Mouse (Mus musculus): ENCODE measurements around the gene Rab31.
A peak's percentile ranks its signal among the peaks of the same experiment; 100 is the strongest.
"Not testable (repeated sequence)": the region's sequence is repeated elsewhere in the genome, so short reads cannot be mapped to it uniquely, and the experiment has no call there.

Gene Rab31

DNA sequence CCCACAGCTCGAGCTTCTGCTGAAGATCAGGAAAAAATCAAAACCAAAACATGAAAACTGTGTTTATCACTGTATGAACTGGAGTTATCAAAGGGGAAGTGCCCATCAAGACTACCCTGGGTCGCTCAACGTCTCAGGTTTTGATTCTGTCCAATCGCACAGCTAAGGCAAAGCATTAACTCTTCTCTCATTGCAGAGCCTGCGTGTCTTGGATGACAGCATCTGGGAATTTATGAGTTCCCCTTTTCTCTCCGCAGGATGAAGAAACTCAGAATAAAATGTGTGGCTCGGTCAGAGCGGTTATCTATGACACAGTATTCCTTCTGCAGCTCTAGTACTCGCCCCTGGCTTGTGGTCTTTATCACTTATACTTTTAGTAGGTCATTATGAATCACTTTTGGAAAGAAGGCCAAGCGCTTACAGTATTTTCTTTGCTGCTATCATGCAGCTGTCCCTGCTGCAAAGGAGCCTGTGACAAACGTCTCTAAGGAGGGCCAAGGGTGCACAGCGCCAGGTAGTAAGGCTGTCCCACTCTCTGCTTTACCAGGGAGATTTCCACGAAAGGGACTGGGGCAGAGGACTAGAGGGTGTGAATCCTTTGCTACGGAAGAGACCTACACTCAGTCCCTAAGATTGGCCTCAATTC lies 136.7 kb downstream of the Rab31 start:
- DNase-seq (ENCODE audit: extremely low read depth, insufficient read length, low spot score), result no peak

DNA sequence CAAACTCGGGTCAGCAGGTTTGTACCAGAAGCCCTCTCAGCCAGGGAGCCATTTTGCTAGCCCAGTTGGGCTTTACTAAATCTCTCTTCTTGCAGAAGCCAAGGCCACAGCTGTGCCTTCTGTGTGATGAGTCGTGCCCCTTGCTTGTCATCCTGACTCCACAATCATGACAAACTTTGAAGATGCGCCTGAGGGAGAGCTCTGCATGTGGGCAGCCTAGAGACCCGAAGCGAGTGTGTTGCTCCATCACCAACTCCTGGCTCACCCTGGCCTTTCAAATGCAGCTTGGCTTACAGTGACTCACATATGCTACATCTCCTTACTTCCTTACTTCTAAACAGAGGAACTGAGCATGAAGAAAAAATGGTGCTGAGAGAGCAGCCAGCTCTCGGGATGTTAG lies 142.6 kb downstream of the Rab31 start:
- DNase-seq (ENCODE audit: extremely low read depth, insufficient read length, low spot score), result no peak

DNA sequence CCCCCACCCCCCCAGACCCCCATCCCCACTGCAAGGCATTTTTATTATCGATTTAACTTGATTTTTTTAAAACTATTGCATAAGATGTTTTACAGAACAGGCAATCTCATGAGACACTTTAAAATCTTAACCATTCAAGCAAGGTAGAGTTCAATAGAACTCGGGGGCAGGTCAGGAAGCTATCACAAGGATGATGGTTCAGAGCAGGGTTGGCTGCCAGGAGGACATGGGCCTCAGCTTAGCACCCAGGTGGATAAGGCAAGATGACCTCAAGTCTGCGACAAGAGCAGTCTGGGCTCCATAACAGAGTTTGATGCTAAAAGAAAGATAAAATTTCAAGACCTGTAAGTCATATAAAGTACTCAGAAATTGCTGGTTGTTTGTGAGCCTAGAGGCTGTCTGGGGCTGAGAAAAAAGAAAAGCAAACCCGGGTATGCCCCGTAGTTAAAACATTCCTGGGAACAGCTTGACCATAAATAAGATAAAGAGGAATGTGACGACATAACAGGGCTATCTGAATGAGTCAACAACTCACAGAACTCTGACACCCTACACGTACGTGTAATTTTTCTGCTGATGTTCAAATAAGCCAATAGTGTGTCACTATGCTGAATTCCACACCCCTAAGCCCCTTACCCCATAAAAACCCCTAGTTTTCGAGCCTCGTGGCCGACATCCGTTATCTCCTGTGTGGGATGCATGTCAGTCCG lies 143.6 kb downstream of the Rab31 start:
- not testable (repeated sequence) for DNase-seq (ENCODE audit: extremely low read depth, insufficient read length, low spot score)

DNA sequence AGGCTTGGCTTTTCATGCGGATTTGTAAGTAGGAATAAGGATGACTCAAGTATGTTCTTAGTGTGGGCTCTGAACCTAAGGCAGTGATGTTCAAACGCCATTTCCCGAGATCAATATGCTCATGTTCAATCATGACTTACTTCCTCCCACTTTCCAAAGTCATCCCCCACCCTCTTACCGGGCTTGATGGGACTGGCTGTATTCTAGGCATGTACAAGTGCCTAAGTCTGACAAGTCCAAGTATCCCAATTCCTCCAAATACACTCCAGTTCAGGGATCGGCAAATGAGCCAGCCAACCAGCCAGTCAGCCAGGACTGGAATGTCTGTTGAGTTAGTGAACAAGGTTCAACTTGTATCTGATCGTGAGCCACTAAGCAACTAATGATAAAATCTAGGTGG lies 146.3 kb downstream of the Rab31 start:
- DNase-seq (ENCODE audit: extremely low read depth, insufficient read length, low spot score), result no peak

DNA sequence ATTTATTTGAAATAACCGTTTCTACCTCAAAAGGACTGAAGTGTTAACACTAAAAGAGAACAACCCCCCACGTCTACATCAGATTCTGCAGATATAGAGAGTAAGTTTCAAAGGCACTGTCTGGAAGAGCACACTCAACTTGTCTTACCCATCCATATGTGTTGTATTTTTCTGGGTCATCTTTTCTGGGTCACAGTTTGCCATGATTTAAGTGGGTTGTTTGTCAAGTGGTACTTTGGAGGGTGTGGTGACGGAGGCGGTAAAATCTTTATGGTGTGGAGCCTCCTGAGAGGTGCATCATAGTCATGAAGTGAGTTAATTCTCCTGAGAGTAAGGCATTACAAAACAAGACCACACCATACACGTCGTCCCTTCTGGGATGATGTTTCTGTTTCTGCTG lies 147.0 kb downstream of the Rab31 start:
- no peak for DNase-seq (ENCODE audit: extremely low read depth, insufficient read length, low spot score)

DNA sequence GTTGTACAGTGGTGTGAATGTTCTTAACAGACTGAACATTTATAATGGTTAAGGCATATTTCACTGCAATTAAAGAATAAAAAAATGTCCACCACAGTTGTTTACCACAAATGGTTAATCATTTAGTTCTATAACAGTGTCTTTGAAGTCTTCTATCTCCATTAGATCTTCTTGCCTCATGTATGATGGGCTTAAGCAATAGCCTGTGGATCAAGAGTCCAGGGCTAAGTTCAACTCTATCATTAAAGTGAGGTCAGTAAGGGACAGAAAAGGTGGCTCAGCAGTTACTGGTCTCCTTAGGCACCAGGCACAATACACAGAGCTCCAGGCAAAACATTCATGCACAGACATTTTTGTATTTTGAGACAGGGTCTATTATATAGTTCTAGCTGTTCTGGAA lies 149.4 kb downstream of the Rab31 start:
- no peak for DNase-seq (ENCODE audit: extremely low read depth, insufficient read length, low spot score)

DNA sequence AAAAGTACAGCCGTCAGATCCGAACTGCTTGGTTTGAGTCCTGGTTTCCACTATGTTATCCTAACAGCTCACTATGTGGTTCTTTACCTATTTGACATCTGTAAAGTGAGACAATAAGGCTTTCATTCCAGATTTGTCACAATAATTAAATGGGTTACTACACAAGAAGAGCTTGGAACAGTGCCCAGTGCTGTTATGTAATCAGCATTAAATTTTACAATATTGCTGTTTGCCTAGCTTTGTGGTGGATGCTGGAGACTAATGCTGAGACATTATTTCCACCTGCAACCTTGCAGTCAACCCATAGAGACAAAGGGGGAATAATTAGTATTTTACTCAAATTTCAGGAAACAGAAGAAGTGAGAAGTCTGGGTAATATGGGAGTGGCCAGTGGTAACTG lies 154.1 kb downstream of the Rab31 start:
- no peak for DNase-seq (ENCODE audit: extremely low read depth, insufficient read length, low spot score)

DNA sequence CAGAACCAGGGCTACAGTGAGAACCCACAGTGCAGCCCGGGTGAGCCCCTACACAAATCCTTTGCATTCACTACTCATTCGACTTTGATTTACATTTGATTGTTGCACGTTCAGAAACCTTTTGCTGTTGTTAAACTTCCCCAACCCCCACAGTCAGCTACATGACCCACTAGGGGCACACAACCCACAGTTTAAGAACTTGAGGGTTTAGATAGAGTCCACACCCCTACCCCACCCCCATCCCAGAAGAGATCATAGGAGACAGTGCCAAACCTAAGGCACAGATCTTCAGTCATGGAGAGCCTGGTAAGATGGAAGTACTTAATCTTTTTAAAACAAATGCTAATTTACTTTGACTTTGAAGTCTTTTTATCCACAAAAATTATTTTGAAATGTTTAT lies 156.9 kb downstream of the Rab31 start:
- DNase-seq (ENCODE audit: extremely low read depth, insufficient read length, low spot score), result no peak

DNA sequence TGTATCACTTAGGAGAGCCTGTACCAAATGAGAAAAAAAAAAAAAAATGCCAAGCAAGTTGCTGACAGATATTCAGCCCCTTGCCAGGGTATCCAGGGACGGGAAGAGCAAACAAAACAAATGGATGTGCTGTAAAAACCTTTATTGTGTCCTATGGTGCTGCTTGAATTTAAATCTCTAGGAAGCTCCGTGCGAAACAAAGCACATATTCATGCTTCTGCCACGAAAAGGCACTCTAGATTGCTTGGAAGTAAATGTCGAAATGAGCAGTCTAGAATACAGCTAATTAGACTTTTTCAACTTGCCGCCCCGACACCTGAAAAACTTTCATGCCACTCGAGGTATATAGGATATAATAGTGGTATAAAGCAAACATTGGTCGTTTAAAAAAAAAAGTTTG lies 158.1 kb downstream of the Rab31 start:
- no peak for DNase-seq (ENCODE audit: extremely low read depth, insufficient read length, low spot score)

DNA sequence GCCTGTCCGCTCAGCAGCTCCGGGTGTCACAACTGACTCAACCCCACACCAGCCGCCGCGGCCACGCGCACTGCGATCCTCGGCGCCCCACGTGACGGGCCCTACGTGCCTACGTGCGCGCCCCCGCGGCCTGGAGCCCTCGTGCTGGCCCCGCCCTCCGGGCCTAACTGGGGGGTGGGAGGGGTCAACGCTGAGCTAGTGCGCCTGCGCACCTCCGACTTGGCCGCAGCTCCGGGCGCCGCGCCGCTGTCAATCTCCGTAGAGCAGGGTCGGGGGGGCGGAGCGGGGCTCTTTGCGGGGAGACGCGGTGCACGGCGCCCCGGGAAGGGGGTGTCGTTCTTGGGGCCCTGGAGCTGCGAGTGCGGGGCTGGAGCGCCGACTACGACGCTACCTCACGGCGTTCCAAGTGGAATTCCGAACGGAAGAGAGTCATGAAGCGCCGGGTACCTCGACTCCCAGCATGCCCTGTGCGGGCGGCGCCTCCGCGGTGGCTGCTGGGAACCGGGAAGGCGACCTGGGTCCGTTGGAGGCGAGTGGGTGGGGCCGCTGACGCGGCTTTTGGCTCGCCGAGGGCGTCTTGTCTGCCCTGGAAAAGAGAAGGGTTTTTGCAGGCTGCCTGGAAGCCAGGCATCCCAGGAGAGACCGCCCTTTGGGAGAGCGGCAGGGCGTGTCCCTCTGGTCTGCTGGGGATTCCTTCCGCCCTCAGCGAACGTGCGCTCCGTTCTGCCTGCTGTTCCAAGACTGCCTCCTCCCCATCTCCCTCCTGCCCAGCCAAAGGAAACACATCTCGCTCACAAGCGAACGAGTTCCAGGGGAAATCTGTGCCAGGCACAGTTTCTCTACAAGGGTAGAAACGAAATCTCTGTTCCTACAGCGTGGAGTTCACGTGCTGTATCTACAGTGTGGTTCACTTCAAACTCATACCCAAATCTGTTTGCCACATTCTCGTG lies 158.8 kb downstream of the Rab31 start, which contains the start of gene Vapa:
Gene Vapa, minus strand, starts transcription at position 93 of the 950 bp plus-strand sequence.
- DNase-seq (ENCODE audit: extremely low read depth, insufficient read length, low spot score), result peak; percentile 100

DNA sequence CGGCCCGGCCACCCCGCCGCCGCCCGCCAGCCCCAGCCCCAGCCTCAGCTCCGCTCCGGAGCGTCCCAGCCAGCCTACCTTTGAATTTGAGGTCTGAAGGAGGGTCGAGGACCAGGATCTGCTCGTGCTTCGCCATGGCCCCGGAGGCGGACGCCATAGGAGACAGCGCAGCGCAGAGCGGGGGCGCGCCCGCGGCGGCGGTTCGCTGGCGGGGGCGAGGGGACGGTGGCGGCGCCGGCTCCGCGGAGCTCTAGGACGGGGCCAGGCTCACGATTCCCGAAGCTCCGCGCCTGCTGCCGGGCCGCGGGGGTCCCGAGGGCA lies 159.4 kb downstream of the Rab31 start:
- no peak for DNase-seq (ENCODE audit: extremely low read depth, insufficient read length, low spot score)

DNA sequence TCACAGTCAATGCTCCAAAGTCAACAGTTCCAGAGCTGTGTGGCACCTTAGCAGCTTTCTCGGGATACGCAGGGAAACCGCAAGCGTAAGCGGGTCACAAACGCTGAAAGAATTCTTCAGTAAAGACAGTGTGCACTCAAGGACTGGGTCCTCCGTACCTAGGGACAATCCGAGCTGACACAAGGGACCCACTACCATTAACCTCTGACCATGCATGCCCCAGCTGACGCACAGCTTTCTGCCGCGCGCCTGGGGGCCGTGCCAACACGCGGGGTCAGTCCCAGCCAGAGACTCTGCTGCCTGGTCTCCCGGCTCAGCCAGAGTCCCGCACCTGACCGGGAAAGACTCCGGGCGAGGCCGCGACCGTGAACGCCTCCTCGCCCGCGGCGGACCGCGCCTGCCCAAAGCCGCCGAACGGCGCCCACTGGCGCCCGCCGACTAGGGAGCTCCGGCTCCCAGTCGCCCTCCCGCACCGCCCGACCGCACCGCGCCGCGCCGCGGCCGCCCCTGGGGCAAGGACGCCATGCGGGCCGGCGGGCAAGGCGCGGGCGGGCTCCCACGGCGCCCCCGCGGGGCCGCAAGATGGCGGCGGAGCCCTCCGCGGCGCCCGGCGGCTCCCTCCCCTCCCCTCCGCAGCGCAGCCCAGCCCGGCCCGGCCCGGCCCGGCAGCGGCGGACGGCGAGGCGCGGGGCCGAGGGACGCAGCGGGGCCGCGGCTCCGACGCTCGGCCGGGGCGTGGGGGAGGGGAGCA lies 160.0 kb downstream of the Rab31 start:
- DNase-seq (ENCODE audit: extremely low read depth, insufficient read length, low spot score), result peak; percentile 61

DNA sequence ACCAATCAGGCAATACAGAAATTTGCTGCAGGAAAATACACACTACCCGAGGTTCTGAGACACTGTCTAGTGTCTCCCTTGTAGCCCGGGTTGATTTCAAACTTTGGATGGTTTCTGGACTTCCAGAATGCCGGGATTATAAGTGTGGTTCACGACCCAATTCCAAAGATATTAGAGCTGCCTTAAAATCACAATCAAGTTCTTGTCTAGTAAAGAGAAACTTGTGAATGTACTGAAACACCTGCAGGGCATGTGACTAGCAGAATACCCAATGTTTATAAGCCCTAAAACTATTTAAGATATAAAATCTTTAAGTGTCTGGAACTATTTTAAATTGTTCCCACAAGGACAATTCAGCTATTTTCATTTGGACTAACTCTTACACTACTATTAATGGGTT lies 160.8 kb downstream of the Rab31 start:
- DNase-seq (ENCODE audit: extremely low read depth, insufficient read length, low spot score), result no peak

DNA sequence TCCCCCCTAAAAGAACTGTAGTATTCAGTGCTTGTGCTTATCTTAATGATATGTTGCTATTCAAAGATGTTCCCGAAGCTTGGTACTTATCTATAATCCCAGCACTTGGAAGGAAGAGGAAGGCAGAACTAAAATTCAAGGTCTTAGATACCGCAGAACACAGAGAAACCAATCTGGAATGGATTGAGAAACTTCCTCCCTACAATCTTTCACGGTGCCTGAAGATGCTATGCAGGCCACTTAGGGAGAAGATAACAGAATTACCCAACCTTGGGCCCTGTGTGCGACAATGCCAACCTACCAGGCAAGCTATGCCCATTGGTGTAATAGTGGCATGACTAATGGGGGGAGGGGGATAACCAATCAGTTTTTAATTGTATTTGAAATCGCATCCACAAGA lies 163.8 kb downstream of the Rab31 start:
- no peak for DNase-seq (ENCODE audit: extremely low read depth, insufficient read length, low spot score)

DNA sequence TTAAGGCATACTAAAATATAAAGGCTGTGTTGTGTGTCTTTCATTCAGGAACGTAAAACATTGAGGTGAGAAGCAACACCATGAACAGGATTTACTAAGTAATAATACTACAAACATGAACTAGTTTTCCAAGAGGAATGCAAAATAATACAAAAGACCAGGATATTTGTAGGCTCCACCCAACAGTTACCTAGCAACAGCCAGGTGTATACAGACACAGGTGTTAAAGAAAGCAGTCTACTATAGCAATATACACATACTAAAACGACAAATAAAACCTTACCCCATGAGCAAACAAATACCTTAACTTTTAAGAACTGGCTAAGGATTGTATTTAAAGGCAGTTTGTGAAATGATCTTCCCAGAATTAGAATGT lies 164.3 kb downstream of the Rab31 start:
- DNase-seq (ENCODE audit: extremely low read depth, insufficient read length, low spot score), result no peak

DNA sequence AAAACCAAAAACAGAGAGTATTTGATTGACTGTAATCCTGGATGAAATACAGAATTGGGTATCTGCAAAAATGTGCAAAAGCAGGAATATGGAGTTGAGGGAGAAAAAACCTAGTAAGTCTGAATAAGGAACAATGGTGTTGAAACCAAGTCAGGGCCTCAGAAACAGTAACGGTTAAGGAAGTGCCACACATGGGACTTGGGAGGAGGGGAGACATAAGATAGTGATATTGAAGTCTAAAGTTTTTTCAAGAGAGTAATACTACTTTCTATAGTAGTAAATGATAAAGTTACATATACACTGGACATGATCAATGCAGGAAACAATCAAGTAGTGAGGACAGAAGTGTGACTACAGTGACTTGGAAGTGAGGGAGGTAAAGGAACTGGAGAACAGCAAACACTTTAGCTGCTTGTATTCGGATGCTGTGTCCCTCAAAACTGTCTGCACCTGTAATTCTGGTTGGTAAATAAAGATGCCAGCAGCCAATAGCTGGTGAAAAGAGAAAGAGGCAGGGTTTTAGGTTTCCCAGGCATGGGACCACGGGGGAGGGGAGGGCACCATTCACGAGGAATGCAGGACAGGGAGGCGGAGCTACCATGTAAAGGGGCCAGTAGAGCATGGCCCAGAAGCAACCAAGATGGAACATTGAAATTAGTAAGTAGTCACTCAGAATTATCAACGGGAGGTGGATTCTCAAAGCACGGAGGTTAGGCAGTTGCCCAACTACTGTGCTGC lies 164.8 kb downstream of the Rab31 start:
- DNase-seq (ENCODE audit: extremely low read depth, insufficient read length, low spot score), result no peak

DNA sequence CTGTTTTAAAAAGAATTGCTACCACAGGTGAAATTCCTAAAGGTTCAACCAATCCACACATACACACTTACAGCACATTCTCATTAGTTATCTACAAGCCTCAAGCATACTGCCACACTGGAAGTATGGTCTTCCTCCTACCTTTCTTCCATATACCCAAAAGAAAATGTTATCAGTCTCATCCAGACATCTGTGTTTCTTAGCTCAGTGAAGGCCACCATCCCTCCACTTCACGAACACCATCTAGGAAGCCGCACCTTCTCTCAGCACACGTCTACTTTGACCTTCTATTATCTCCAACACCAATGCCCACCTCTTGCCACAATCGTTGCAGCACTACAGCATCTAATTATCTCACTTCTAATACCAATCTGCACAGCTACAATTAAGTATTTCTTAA lies 166.5 kb downstream of the Rab31 start:
- no peak for DNase-seq (ENCODE audit: extremely low read depth, insufficient read length, low spot score)

DNA sequence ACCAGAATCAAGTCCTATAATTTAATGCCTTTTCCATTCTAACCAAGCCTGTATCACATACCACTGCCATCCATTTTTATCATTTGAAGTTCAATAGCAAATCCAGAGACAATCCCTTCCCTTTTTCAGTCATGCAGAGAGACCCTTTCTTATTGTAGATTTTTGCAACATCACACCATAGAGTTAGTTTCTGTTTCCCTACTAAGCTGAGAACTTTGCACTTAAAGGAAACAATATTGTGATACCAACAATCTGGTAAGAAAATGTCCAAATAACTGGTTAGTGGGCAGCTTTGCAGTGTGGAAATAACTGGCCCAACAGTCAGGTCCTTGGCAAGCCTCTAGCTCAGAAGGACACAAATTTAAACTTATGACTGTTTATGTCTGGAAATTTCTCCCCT lies 167.7 kb downstream of the Rab31 start:
- no peak for DNase-seq (ENCODE audit: extremely low read depth, insufficient read length, low spot score)

DNA sequence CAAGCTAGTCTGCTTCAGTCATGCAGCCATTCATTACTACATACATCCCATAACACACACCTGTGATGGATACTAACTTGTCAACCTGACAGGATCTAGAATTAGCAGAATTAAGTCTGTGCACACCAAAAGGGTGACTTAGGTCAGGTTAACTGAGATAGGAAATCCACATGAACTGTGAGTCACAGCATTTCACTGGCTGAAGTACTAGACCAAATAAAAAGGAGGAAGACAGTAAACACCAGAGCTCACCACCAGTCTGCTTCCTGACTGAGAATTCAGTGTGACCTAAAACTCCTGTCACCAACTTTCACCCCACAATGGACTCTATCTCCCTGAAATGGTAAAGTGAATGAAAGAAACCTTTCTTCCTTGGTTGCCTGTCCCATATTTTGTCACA lies 168.2 kb downstream of the Rab31 start:
- DNase-seq (ENCODE audit: extremely low read depth, insufficient read length, low spot score), result no peak

Measured in 3134 (cell line).